Mouse (Mus musculus) midbrain, embryonic 15.5 days (tissue): ENCODE measurements around the gene Mns1. TPM values are rescaled to one million over a fixed set of nuclear protein-coding genes. Genes with fewer than 3 reads are reported as not detected.
A peak's percentile ranks its signal among the peaks of the same experiment; 100 is the strongest.
"Not testable (repeated sequence)": the region's sequence is repeated elsewhere in the genome, so short reads cannot be mapped to it uniquely, and the experiment has no call there.

ENCODE experiments used
- ATAC-seq: fragments of 200-750 bp; cut with Nextera tagmentation; replicated peaks from 2 replicates; pipeline ENCODE4 v1.8.0; 2017; ENCODE audit warnings: moderate TSS enrichment
- H3K27ac ChIP-seq: fragments of 300-500 bp; sonication (generic); 2 replicates; pipeline ENCODE4 v1.5.1; 2015; ENCODE audit warnings: mild to moderate bottlenecking, inconsistent platforms
- H3K27me3 ChIP-seq: fragments of 300-500 bp; sonication (generic); replicated peaks from 2 replicates; pipeline ENCODE4 v1.6.1; 2015; ENCODE audit warnings: inconsistent platforms
- H3K36me3 ChIP-seq: fragments of 300-500 bp; sonication (generic); replicated peaks from 2 replicates; pipeline ENCODE4 v1.6.1; 2015; ENCODE audit warnings: inconsistent platforms
- H3K4me1 ChIP-seq: fragments of 300-500 bp; sonication (generic); 2 replicates; pipeline ENCODE4 v1.6.1; 2015; ENCODE audit warnings: inconsistent platforms
- H3K4me2 ChIP-seq: fragments of 300-500 bp; sonication (generic); 2 replicates; pipeline ENCODE4 v1.6.1; 2015; ENCODE audit warnings: inconsistent platforms, mild to moderate bottlenecking, moderate library complexity
- H3K4me3 ChIP-seq: fragments of 300-500 bp; sonication (generic); 2 replicates; pipeline ENCODE4 v1.5.1; 2015; ENCODE audit warnings: mild to moderate bottlenecking, inconsistent platforms
- H3K9ac ChIP-seq: fragments of 300-500 bp; sonication (generic); 2 replicates; pipeline ENCODE4 v1.6.1; 2015; ENCODE audit warnings: mild to moderate bottlenecking, inconsistent platforms
- H3K9me3 ChIP-seq: fragments of 300-500 bp; sonication (generic); 2 replicates; pipeline ENCODE4 v1.6.1; 2016; ENCODE audit warnings: inconsistent platforms
- WGBS: fragments of 180-500 bp; shearing (Covaris S2); methylation state at CpG from one replicate; pipeline ENCODE4 v1.1.7; 2015; ENCODE audit warnings: mixed read lengths; 5-methylcytosine and 5-hydroxymethylcytosine counted together
- polyA plus RNA-seq: library from polyadenylated mRNA; unstranded; fragments of >200 nt; fragmentation: Nextera tagmentation; extraction: Ambion mirVana; gene quantifications from 2 replicates; pipeline ENCODE4 v1.2.1, GENCODE M21; 2015

Gene Mns1
- polyA plus RNA-seq, 1 experiment from 2014 or later, result 7.4 TPM

- no peak overlapping the region for H3K27ac ChIP-seq
- no peak overlapping the region for H3K4me2 ChIP-seq
- H3K27me3 ChIP-seq, result no peaks in the 10 kb centered on the region
- H3K4me3 ChIP-seq, result no peak overlapping the region
- no peak for ATAC-seq
- 96% methylated on average over 4 of the region's 4 CpGs for whole genome bisulfite sequencing
- H3K9ac ChIP-seq, result no peak overlapping the region
- no peaks in the 10 kb centered on the region for H3K9me3 ChIP-seq
- no peaks in the 10 kb centered on the region for H3K36me3 ChIP-seq
- H3K4me1 ChIP-seq, result peaks cover 12% of the 10 kb centered on the region
Measured at GRCm38 (mm10) chr9:72440358-72440757, 2.5 kb downstream of the Mns1 start.

GRCm38 (mm10) chr9:72440948-72441926 lies 3.4 kb downstream of the Mns1 start:
- no peaks in the 10 kb centered on the region for H3K36me3 ChIP-seq
- WGBS, result 79% methylated on average over 8 of the region's 8 CpGs
- no peak overlapping the region for H3K4me3 ChIP-seq
- no peaks in the 10 kb centered on the region for H3K9me3 ChIP-seq
- no peaks in the 10 kb centered on the region for H3K27me3 ChIP-seq
- H3K9ac ChIP-seq, result no peak overlapping the region
- no peak overlapping the region for H3K27ac ChIP-seq
- H3K4me1 ChIP-seq, result peaks cover 12% of the 10 kb centered on the region
- no peak for ATAC-seq
- H3K4me2 ChIP-seq, result no peak overlapping the region

DNA sequence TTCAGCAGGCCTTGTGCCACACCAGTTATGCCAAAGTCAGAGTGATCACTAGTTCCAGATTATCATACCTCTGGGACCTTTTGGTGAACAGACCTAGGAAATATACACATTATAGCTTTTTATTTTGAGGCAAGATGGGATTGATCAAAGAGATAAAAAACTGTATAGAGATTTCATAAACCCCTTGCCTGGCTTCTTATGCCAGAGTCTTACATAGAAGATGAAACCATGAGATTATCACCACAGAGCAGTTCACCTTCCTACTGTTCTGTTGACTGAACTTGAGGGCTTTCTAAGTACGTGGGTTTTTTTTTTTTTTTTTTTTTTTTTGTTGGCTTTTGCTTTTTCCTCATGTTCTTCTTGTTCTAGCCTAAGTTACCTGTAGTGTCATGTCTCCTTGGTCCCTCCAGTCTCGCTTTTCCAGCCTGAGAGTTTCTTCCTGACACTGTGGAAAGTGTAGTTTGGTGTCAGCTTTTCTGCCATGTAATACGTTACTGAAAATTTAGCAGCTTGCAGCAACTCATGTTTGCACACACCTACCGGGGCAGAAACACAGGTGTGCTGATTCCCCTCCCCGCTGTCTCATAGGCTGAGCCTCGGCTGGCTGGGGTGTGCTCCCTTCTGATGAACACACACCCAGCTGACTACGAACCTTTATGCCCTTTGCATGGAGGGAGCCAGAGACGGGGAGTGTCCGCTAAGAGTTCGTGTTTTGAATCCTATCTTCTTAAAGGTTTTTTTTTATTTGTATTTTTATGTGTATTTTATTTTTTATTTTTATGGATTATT lies 4.3 kb downstream of the Mns1 start:
- 93% methylated on average over 10 of the region's 10 CpGs for WGBS
- no peaks in the 10 kb centered on the region for H3K27me3 ChIP-seq
- H3K4me1 ChIP-seq, result peaks cover 12% of the 10 kb centered on the region
- H3K9ac ChIP-seq, result no peak overlapping the region
- no peak overlapping the region for H3K4me2 ChIP-seq
- no peak overlapping the region for H3K4me3 ChIP-seq
- no peaks in the 10 kb centered on the region for H3K9me3 ChIP-seq
- no peaks in the 10 kb centered on the region for H3K36me3 ChIP-seq
- no peak overlapping the region for H3K27ac ChIP-seq
- no peak for ATAC-seq

- Histone ChIP-seq H3K9me3 (no peaks in the 10 kb centered on the region), H3K4me3 (no peak overlapping the region), H3K36me3 (no peaks in the 10 kb centered on the region), H3K9ac (no peak overlapping the region), H3K27ac (no peak overlapping the region), H3K4me2 (no peak overlapping the region), H3K4me1 (no peaks in the 10 kb centered on the region), H3K27me3 (no peaks in the 10 kb centered on the region)
- ATAC-seq, result no peak
- whole genome bisulfite sequencing, result 57% methylated on average over 8 of the region's 8 CpGs
Measured at GRCm38 (mm10) chr9:72448026-72448425, 10.2 kb downstream of the Mns1 start.

DNA sequence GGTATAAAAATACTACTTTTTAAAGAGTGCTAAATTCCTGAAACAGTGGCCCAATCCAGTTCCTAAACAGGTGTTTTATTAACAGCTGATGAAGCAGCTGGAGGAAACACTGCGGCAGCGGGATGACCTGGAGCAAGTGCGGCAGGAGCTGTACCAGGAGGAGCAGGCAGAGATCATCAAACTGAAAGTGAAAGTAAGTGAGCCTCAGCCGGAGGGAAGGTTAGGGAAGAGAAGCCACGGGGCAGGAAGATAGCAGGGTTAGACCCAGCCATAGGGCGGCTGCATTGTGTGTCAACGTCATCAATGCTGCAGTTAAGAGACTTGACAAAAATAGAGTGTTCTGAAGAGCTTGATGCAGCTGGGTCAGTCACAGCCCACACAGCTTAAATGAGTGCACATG lies 11.6 kb downstream of the Mns1 start:
- no peaks in the 10 kb centered on the region for H3K4me1 ChIP-seq
- ATAC-seq, result no peak
- 88% methylated on average over 7 of the region's 7 CpGs for WGBS
- H3K27ac ChIP-seq, result no peak overlapping the region
- H3K9me3 ChIP-seq, result no peaks in the 10 kb centered on the region
- no peaks in the 10 kb centered on the region for H3K36me3 ChIP-seq
- H3K4me2 ChIP-seq, result no peak overlapping the region
- no peak overlapping the region for H3K9ac ChIP-seq
- H3K4me3 ChIP-seq, result no peak overlapping the region
- H3K27me3 ChIP-seq, result no peaks in the 10 kb centered on the region

DNA sequence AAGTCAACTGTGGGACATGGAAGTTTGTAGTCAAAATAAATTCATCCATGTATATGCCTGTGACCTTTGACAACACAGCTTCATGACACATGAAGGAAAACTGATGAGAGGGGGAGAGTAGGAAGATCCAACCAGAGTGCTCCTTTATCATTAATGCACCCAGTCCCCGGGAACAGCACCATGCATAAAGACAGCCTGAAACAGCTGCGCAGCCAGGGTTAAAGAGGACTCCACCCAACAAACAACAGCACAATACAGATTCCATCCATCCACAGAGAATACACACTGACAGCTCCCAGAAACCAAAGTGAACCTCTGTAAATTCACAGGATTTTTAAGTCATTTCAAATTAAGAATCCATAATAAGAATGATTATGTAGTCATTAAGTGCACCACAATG lies 12.0 kb downstream of the Mns1 start:
- Histone ChIP-seq H3K9ac (no peak overlapping the region), H3K36me3 (no peaks in the 10 kb centered on the region), H3K4me3 (no peak overlapping the region), H3K4me1 (no peaks in the 10 kb centered on the region), H3K4me2 (no peak overlapping the region), H3K27ac (no peak overlapping the region), H3K27me3 (no peaks in the 10 kb centered on the region), H3K9me3 (no peaks in the 10 kb centered on the region)
- ATAC-seq, result no peak
- 80% methylated on average over 2 of the region's 2 CpGs for WGBS

- H3K9ac ChIP-seq, result no peak overlapping the region
- no peak overlapping the region for H3K27ac ChIP-seq
- H3K9me3 ChIP-seq, result no peaks in the 10 kb centered on the region
- H3K4me2 ChIP-seq, result no peak overlapping the region
- no peaks in the 10 kb centered on the region for H3K27me3 ChIP-seq
- no peaks in the 10 kb centered on the region for H3K4me1 ChIP-seq
- H3K4me3 ChIP-seq, result no peak overlapping the region
- ATAC-seq, result no peak
- H3K36me3 ChIP-seq, result no peaks in the 10 kb centered on the region
- 96% methylated on average over 1 of the region's 1 CpGs for WGBS
Measured at GRCm38 (mm10) chr9:72450363-72450762, 12.6 kb downstream of the Mns1 start.

DNA sequence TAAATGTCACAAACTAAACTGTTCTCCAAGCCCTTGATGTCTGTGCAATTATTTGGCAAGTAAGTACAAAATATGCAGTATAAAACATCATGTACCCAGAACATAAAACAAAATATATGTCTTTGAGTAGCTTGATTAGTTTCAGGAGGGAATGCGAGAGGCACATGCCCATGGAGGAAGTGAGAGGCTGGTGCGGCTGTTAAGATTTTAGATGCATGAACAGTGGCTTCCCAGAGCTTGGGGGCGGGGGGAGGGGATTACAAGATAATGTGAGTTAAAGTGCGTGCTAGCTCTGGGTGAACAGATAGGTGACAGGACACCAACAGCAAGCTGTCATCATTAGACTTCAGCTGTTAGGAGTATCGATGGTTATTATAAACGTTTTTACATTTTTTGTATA lies 13.3 kb downstream of the Mns1 start:
- ATAC-seq, result no peak
- no peak overlapping the region for H3K9ac ChIP-seq
- WGBS, result 84% methylated on average over 6 of the region's 6 CpGs
- no peak overlapping the region for H3K4me2 ChIP-seq
- no peak overlapping the region for H3K27ac ChIP-seq
- no peaks in the 10 kb centered on the region for H3K36me3 ChIP-seq
- no peaks in the 10 kb centered on the region for H3K4me1 ChIP-seq
- H3K9me3 ChIP-seq, result no peaks in the 10 kb centered on the region
- no peak overlapping the region for H3K4me3 ChIP-seq
- H3K27me3 ChIP-seq, result no peaks in the 10 kb centered on the region

DNA sequence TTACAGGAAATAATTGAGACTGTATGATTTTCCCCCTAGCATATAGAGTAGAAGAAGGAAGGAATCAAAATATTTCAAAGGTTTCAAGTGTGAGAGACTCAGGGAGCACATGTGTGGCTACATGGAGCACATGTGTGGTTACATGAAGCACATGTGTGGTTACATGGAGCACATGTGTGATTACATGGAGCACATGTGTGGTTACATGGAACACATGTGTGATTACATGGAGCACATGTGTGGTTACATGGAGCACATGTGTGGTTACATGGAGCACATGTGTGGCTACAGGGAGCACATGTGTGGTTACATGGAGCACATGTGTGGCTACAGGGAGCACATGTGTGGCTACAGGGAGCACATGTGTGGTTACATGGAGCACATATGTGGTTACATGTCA lies 16.5 kb downstream of the Mns1 start:
- not testable (repeated sequence) for H3K9ac ChIP-seq

GRCm38 (mm10) chr9:72456374-72456773 lies 18.6 kb downstream of the Mns1 start:
- Histone ChIP-seq H3K4me1 (no peaks in the 10 kb centered on the region), H3K27ac (no peak overlapping the region), H3K4me3 (no peak overlapping the region), H3K9ac (no peak overlapping the region), H3K9me3 (no peaks in the 10 kb centered on the region), H3K4me2 (no peak overlapping the region), H3K36me3 (no peaks in the 10 kb centered on the region; the same call in 1 of the 2 replicates), H3K27me3 (no peaks in the 10 kb centered on the region)
- 33% methylated on average over 1 of the region's 1 CpGs for WGBS
- no peak for ATAC-seq

More for the DNA sequence above, 16.5 kb downstream of the Mns1 start:
- H3K4me3 ChIP-seq, H3K4me1 ChIP-seq, H3K36me3 ChIP-seq, ATAC-seq, H3K27me3 ChIP-seq, H3K4me2 ChIP-seq, H3K9me3 ChIP-seq, H3K27ac ChIP-seq: not testable (repeated sequence)

GRCm38 (mm10) chr9:72458233-72458632 lies 20.4 kb downstream of the Mns1 start:
- no peaks in the 10 kb centered on the region for H3K4me1 ChIP-seq
- no peak overlapping the region for H3K9ac ChIP-seq
- no peak overlapping the region for H3K27ac ChIP-seq
- 19% methylated on average over 5 of the region's 5 CpGs for WGBS
- no peak overlapping the region for H3K4me3 ChIP-seq
- ATAC-seq, result peak; percentile 78; the same call in 1 of the 2 replicates
- H3K4me2 ChIP-seq, result no peak overlapping the region
- no peaks in the 10 kb centered on the region for H3K9me3 ChIP-seq
- no peaks in the 10 kb centered on the region for H3K27me3 ChIP-seq
- H3K36me3 ChIP-seq, result peaks cover 3% of the 10 kb centered on the region; the same call in 1 of the 2 replicates

DNA sequence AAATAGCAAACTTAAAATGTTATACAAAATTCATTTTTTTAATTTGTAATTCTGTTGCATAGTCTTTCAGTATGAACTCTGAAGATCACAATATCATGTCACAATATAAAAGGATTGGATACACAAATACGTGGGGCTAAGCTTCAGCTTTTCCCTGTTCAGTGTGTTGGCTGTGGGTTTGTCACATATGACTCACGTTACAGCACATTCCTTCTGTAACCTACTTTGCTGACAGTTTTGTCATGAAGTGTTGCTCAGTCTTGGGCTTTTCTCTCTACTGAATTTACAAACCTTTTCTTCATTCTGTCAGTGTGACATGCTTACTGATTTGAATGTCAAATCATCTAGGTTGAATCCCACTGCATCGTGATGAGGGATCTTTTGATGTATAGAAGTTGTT lies 21.9 kb downstream of the Mns1 start:
- no peaks in the 10 kb centered on the region for H3K9me3 ChIP-seq
- no peaks in the 10 kb centered on the region for H3K27me3 ChIP-seq
- no peak for ATAC-seq
- peaks cover 3% of the 10 kb centered on the region; the same call in 1 of the 2 replicates for H3K36me3 ChIP-seq
- no peak overlapping the region for H3K9ac ChIP-seq
- WGBS, result 83% methylated on average over 3 of the region's 3 CpGs
- H3K27ac ChIP-seq, result no peak overlapping the region
- H3K4me3 ChIP-seq, result no peak overlapping the region
- no peak overlapping the region for H3K4me2 ChIP-seq
- H3K4me1 ChIP-seq, result no peaks in the 10 kb centered on the region
